Mouse (Mus musculus) ES-Bruce4 (cell line): ENCODE measurements at regions not wholly inside any gene's neighbourhood (a gene's known extent, or its start where the extent isn't known, plus 50 kb on each side); places are given as distances from the start of the nearest gene placed in this dataset.

Experiments
- CTCF ChIP-seq: IDR thresholded peaks from one replicate; pipeline ENCODE4 v1.8.1; 2011; ENCODE audit warnings: low read depth, low read length
- EP300 ChIP-seq: IDR thresholded peaks from 2 replicates; pipeline ENCODE4 v1.6.1; 2011; ENCODE audit warnings: low read depth, low read length; ENCODE audit not compliant: insufficient read depth
- POLR2A ChIP-seq: IDR thresholded peaks from one replicate; pipeline ENCODE4 v1.8.1; 2011; ENCODE audit warnings: low read length; ENCODE audit not compliant: insufficient read depth

- no peak for TF ChIP-seq POLR2A
- TF ChIP-seq EP300: no peak
- no peak for TF ChIP-seq CTCF
Observed at GRCm38 (mm10) chr3:61716785-61717184, 351.0 kb upstream of the B430305J03Rik start.
